Mouse (Mus musculus) embryonic fibroblast, embryonic 13.5 days (primary cell): ENCODE results near the gene Pdcd4.

Experiments used
- CTCF ChIP-seq: IDR thresholded peaks from 2 replicates; pipeline ENCODE4 v1.5.1; 2011; ENCODE audit warnings: mild to moderate bottlenecking, control low read depth, low read length, moderate library complexity, borderline replicate concordance; ENCODE audit not compliant: insufficient read depth
- POLR2A ChIP-seq: IDR thresholded peaks from 2 replicates; pipeline ENCODE4 v1.6.1; 2011; ENCODE audit warnings: low read depth, mild to moderate bottlenecking, control low read depth, low read length, moderate library complexity

DNA sequence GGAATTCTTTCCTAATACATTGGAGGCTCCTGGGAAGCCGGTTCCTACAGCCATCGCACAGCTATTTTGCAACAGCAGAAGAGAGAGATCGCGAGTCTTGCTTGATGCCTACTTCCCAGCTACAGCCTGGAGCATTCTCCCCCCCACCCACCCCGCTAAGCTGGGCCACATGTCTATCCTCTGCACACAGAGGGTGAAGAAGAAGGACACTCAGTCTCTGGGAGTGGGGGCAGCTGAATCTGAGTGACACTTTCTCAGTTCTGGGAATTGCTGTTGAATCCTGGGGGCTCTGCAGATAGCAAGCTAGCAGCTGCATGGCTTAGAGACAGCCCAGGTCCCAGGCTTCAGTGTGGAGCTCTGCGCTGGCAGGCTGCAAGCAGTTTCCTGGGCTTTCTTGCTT, 34.1 kb upstream of the Pdcd4 start:
- no peak for TF ChIP-seq CTCF
- no peak for TF ChIP-seq POLR2A
